Comparison of ENCODE assay signal across 20 mouse cellular contexts in genomic region chr17:14295146-14295545, GRCm38 (mm10). TPM values are rescaled to one million over a fixed set of nuclear protein-coding genes. Genes with fewer than 3 reads are reported as not detected.
"Had no signal": no experiment of that assay in that cellular context is flagged by ENCODE, and none has a peak within 500 bp of the region (broad histone marks: within the 10 kb centered on the region; RNA-seq: fewer than 3 reads in every experiment).

No protein-coding gene starts in this region.

- H3K9me3 ChIP-seq: limb, embryonic 12.5 days; liver, embryonic 13.5 days; lung, embryonic 15.5 days; midbrain, embryonic 12.5 days; neural tube, embryonic 13.5 days; stomach, embryonic 15.5 days had no signal

- H3K4me3 ChIP-seq: limb, embryonic 12.5 days; liver, embryonic 13.5 days; lung, embryonic 15.5 days; midbrain, embryonic 12.5 days; neural tube, embryonic 13.5 days; stomach, embryonic 15.5 days had no signal

- H3K4me1 ChIP-seq: liver, embryonic 13.5 days; lung, embryonic 15.5 days; midbrain, embryonic 12.5 days; neural tube, embryonic 13.5 days had no signal

- H3K4me2 ChIP-seq: limb, embryonic 12.5 days; liver, embryonic 13.5 days; lung, embryonic 15.5 days; midbrain, embryonic 12.5 days; neural tube, embryonic 13.5 days; stomach, embryonic 15.5 days had no signal

- ATAC-seq: liver, postnatal 0 days; midbrain, embryonic 16.5 days had no signal

- H3K27ac ChIP-seq: kidney, postnatal 0 days; limb, embryonic 12.5 days; liver, embryonic 13.5 days; lung, embryonic 15.5 days; macrophage; midbrain, embryonic 12.5 days; neural tube, embryonic 13.5 days; stomach, embryonic 15.5 days had no signal

- H3K36me3 ChIP-seq: limb, embryonic 12.5 days; liver, embryonic 13.5 days; lung, embryonic 15.5 days; midbrain, embryonic 12.5 days; neural tube, embryonic 13.5 days; stomach, embryonic 15.5 days had no signal

- DNase-seq: kidney, postnatal 36 days; layer of hippocampus, adult 9-11 months; layer of hippocampus, postnatal 36 days; liver; liver, embryonic 13.5 days; liver, postnatal 0 days; lung, postnatal 14 days; retina, postnatal 1 day; right cerebral cortex, postnatal 4 days; thymus, adult 2 months; thymus, postnatal 25 days had no signal

- H3K27me3 ChIP-seq: liver, embryonic 13.5 days; lung, embryonic 15.5 days; midbrain, embryonic 12.5 days; neural tube, embryonic 13.5 days; stomach, embryonic 15.5 days had no signal

- H3K9ac ChIP-seq: limb, embryonic 12.5 days; liver, embryonic 13.5 days; liver, postnatal 0 days; lung, embryonic 15.5 days; midbrain, embryonic 12.5 days; neural tube, embryonic 13.5 days; stomach, embryonic 15.5 days had no signal

RNA-seq across cellular contexts. Expression of gene Smoc2, which starts 15.8 kb away (rescaled TPM):
- total RNA-seq: megakaryocyte-erythroid progenitor cell, adult 5-6 weeks had no signal
- polyA plus RNA-seq: macrophage had no signal
